In the genomic region with DNA sequence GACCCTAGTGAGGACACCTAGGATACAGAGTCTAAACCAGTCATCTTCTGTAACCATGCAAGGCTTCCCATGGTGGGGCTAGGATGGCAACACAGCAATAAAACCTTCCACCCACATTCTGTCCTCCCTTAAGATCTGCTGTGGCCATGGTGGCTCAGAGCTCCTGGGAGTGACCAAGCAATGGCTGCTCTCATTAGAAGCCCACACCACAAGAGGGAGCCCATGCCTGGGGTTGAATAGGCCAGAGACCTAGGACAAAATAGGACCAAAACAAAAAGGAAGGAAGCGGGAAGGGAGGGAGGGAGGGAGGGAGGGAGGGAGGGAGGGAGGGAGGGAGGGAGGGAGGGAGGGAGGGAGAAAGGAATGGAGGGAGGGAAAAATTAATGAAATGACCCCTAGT, we compare ENCODE assay signal across 8 mouse cellular contexts. TPM values are rescaled to one million over a fixed set of nuclear protein-coding genes. Genes with fewer than 3 reads are reported as not detected.
DNase-seq lines count a peak whose midpoint lies in the region; ATAC-seq and TF ChIP-seq lines count a peak whose summit lies in the region.

No protein-coding gene starts in this region.

- no peak for DNase-seq in forebrain, embryonic 10.5 days (ENCODE audit: extremely low spot score, low spot score)
- DNase-seq in ovary, postnatal 36 days (ENCODE audit: low spot score): peak; percentile 27
- DNase-seq in ovary, postnatal 10 days (ENCODE audit: low spot score): no peak
- peak; percentile 68 to 78 for DNase-seq in heart, postnatal 10 days
- peak; percentile 47 for DNase-seq in stomach, postnatal 0 days (ENCODE audit: low spot score)
- DNase-seq in T-cell, adult 2 months (ENCODE audit: low spot score): no peak
- no peak for DNase-seq in midbrain, embryonic 14.5 days

- no peak overlapping the region for H3K4me3 ChIP-seq in forebrain, embryonic 15.5 days
- no peak overlapping the region for H3K4me3 ChIP-seq in forebrain, embryonic 10.5 days
- H3K4me3 ChIP-seq in stomach, postnatal 0 days (ENCODE audit: low read depth, low read length): no peak overlapping the region
- no peak overlapping the region for H3K4me3 ChIP-seq in midbrain, embryonic 14.5 days (replicated peaks; ENCODE audit: low read depth, low read length)

- peaks cover 7% of the 10 kb centered on the region; the same call in 1 of the 2 replicates for H3K36me3 ChIP-seq in forebrain, embryonic 15.5 days
- peaks cover 34% of the 10 kb centered on the region for H3K36me3 ChIP-seq in forebrain, embryonic 10.5 days (replicated peaks)
- no peaks in the 10 kb centered on the region for H3K36me3 ChIP-seq in stomach, postnatal 0 days (ENCODE audit: control insufficient read depth, insufficient read depth, low read length)
- H3K36me3 ChIP-seq in midbrain, embryonic 14.5 days (ENCODE audit: control insufficient read depth, insufficient read depth, low read length): peaks cover 23% of the 10 kb centered on the region

- TF ChIP-seq EP300 in stomach, postnatal 0 days (optimal IDR thresholded peaks at IDR 0.05): no peak

- no peaks in the 10 kb centered on the region for H3K27me3 ChIP-seq in forebrain, embryonic 15.5 days
- H3K27me3 ChIP-seq in forebrain, embryonic 10.5 days (ENCODE audit: poor library complexity, severe bottlenecking): no peaks in the 10 kb centered on the region
- H3K27me3 ChIP-seq in stomach, postnatal 0 days (ENCODE audit: control insufficient read depth, insufficient read depth, low read length): no peaks in the 10 kb centered on the region
- H3K27me3 ChIP-seq in midbrain, embryonic 14.5 days (ENCODE audit: control insufficient read depth, insufficient read depth, low read length): no peaks in the 10 kb centered on the region

- H3K9ac ChIP-seq in forebrain, embryonic 15.5 days (replicated peaks): no peak overlapping the region
- H3K9ac ChIP-seq in stomach, postnatal 0 days (ENCODE audit: low read length): no peak overlapping the region
- H3K9ac ChIP-seq in midbrain, embryonic 14.5 days (replicated peaks; ENCODE audit: low read length): no peak overlapping the region

- no peaks in the 10 kb centered on the region for H3K9me3 ChIP-seq in forebrain, embryonic 15.5 days
- no peaks in the 10 kb centered on the region for H3K9me3 ChIP-seq in forebrain, embryonic 10.5 days
- H3K9me3 ChIP-seq in stomach, postnatal 0 days (ENCODE audit: control insufficient read depth, low read length): no peaks in the 10 kb centered on the region
- no peaks in the 10 kb centered on the region for H3K9me3 ChIP-seq in midbrain, embryonic 14.5 days (ENCODE audit: control insufficient read depth, low read length)

- H3K27ac ChIP-seq in forebrain, embryonic 15.5 days (replicated peaks): peak overlapping the region; percentile 60; the same call in 1 of the 2 replicates
- no peak overlapping the region for H3K27ac ChIP-seq in forebrain, embryonic 10.5 days
- H3K27ac ChIP-seq in stomach, postnatal 0 days (replicated peaks): no peak overlapping the region
- H3K27ac ChIP-seq in midbrain, embryonic 14.5 days (replicated peaks; ENCODE audit: low read depth, low read length): no peak overlapping the region

- peaks cover 38% of the 10 kb centered on the region for H3K4me1 ChIP-seq in forebrain, embryonic 15.5 days
- peaks cover 19% of the 10 kb centered on the region for H3K4me1 ChIP-seq in forebrain, embryonic 10.5 days
- no peaks in the 10 kb centered on the region for H3K4me1 ChIP-seq in stomach, postnatal 0 days (replicated peaks; ENCODE audit: control insufficient read depth, insufficient read depth)
- H3K4me1 ChIP-seq in midbrain, embryonic 14.5 days (ENCODE audit: control insufficient read depth, insufficient read depth, low read length): no peaks in the 10 kb centered on the region

- WGBS in forebrain, embryonic 15.5 days: no CpG with 5 or more reads among the region's 1 CpGs
- WGBS in forebrain, embryonic 10.5 days: no CpG with 5 or more reads among the region's 1 CpGs
- no CpG with 5 or more reads among the region's 1 CpGs for WGBS in stomach, postnatal 0 days
- 57% methylated on average over 1 of the region's 1 CpGs for WGBS in midbrain, embryonic 14.5 days

- peak; percentile 61 for TF ChIP-seq CTCF in stomach, postnatal 0 days (IDR thresholded peaks at IDR 0.05; ENCODE audit: low read depth)

- intact Hi-C loops in heart, postnatal 10 days (cut with DNase I): loop anchor here (1.0 to 2.0 kb wide), 2 partner anchors 44 to 69 kb away; no protein-coding TSS in a partner anchor

- no peak for ATAC-seq in forebrain, embryonic 15.5 days (replicated peaks)
- no peak for ATAC-seq in stomach, postnatal 0 days (ENCODE audit: low FRiP score, low TSS enrichment)
- no peak for ATAC-seq in midbrain, embryonic 14.5 days (ENCODE audit: low FRiP score, low TSS enrichment)

- no peak overlapping the region for H3K4me2 ChIP-seq in forebrain, embryonic 15.5 days (replicated peaks)
- no peak overlapping the region for H3K4me2 ChIP-seq in stomach, postnatal 0 days (replicated peaks; ENCODE audit: low read depth)
- H3K4me2 ChIP-seq in midbrain, embryonic 14.5 days (ENCODE audit: low read length): no peak overlapping the region

RNA-seq across cellular contexts. Expression of a gene that starts 29.5 kb away (rescaled TPM):
- polyA plus RNA-seq in forebrain, embryonic 15.5 days (2015; fragmentation: Nextera tagmentation; extraction: Ambion mirVana): 69.9 and 72.2 TPM in 2 replicates
- 36.8 and 37.7 TPM in 2 replicates for polyA plus RNA-seq in forebrain, embryonic 10.5 days (2016; fragmentation: Nextera tagmentation; extraction: Ambion mirVana)
- 100 to 1,000 TPM; 290 to 296 TPM for total RNA-seq in heart, postnatal 10 days (2021)
- 69.9 and 71.5 TPM in 2 replicates for polyA plus RNA-seq in stomach, postnatal 0 days (2015; fragmentation: Nextera tagmentation; extraction: Ambion mirVana)
- polyA plus RNA-seq in midbrain, embryonic 14.5 days (2014; fragmentation: Nextera tagmentation; extraction: Ambion mirVana): 61.4 and 68.0 TPM in 2 replicates

Comparison
In these comparisons a context has a peak if more than half of its experiments do, and no peak if none do; other contexts are left out.
1. DNase-seq: peak in ovary, postnatal 36 days (single experiment), heart, postnatal 10 days (2 of 2) and stomach, postnatal 0 days (single experiment); none in forebrain, embryonic 10.5 days (single experiment), ovary, postnatal 10 days (single experiment), T-cell, adult 2 months (single experiment) and midbrain, embryonic 14.5 days (single experiment).